Comparison of ENCODE assay signal across 8 mouse cellular contexts in genomic region chr10:60262386-60262785, GRCm38 (mm10). TPM values are rescaled to one million over a fixed set of nuclear protein-coding genes. Genes with fewer than 3 reads are reported as not detected.
DNase-seq lines count a peak whose midpoint lies in the region; ATAC-seq and TF ChIP-seq lines count a peak whose summit lies in the region.

No protein-coding gene starts in this region.

- peak; percentile 88 for ATAC-seq in embryonic facial prominence, embryonic 14.5 days (ENCODE audit: low read depth)
- peak; percentile 84 for ATAC-seq in heart, embryonic 12.5 days (ENCODE audit: insufficient number of reproducible peaks, low FRiP score)
- peak; percentile 82 for ATAC-seq in kidney, embryonic 16.5 days (ENCODE audit: low FRiP score, low TSS enrichment)
- ATAC-seq in liver, postnatal 0 days, result peak; percentile 75
- peak; percentile 94 for ATAC-seq in neural tube, embryonic 14.5 days (ENCODE audit: low read depth)

- H3K4me1 ChIP-seq in embryonic facial prominence, embryonic 14.5 days (ENCODE audit: control insufficient read depth, insufficient read depth, low read length), result no peaks in the 10 kb centered on the region
- H3K4me1 ChIP-seq in heart, embryonic 12.5 days (replicated peaks), result peaks cover 19% of the 10 kb centered on the region
- H3K4me1 ChIP-seq in kidney, embryonic 16.5 days (ENCODE audit: insufficient read depth, low read length), result peaks cover 8% of the 10 kb centered on the region; the same call in 1 of the 2 replicates
- H3K4me1 ChIP-seq in liver, postnatal 0 days (ENCODE audit: insufficient read depth), result peaks cover 21% of the 10 kb centered on the region
- H3K4me1 ChIP-seq in neural tube, embryonic 14.5 days (ENCODE audit: control insufficient read depth, insufficient read depth, low read length), result 0 out of 2 replicates have a peak, but pooled peaks cover 2% of the 10 kb centered on the region

- H3K9ac ChIP-seq in embryonic facial prominence, embryonic 14.5 days (ENCODE audit: low read depth, low read length), result no peak overlapping the region
- no peak overlapping the region for H3K9ac ChIP-seq in heart, embryonic 12.5 days
- no peak overlapping the region for H3K9ac ChIP-seq in kidney, embryonic 16.5 days (replicated peaks; ENCODE audit: low read length)
- no peak overlapping the region for H3K9ac ChIP-seq in liver, postnatal 0 days (replicated peaks)
- H3K9ac ChIP-seq in neural tube, embryonic 14.5 days (replicated peaks; ENCODE audit: low read depth, low read length), result no peak overlapping the region

- WGBS in embryonic facial prominence, embryonic 14.5 days, result 33% methylated on average over 3 of the region's 3 CpGs
- WGBS in heart, embryonic 12.5 days, result 30% methylated on average over 3 of the region's 3 CpGs
- WGBS in kidney, embryonic 16.5 days, result 43% methylated on average over 3 of the region's 3 CpGs
- WGBS in liver, postnatal 0 days (ENCODE audit: insufficient replicate concordance), result 6% methylated on average over 3 of the region's 3 CpGs
- 24% methylated on average over 3 of the region's 3 CpGs for WGBS in neural tube, embryonic 14.5 days

- TF ChIP-seq EP300 in liver, postnatal 0 days (IDR thresholded peaks at IDR 0.05; ENCODE audit: low read depth), result peak; percentile 64

- H3K36me3 ChIP-seq in embryonic facial prominence, embryonic 14.5 days (ENCODE audit: control insufficient read depth, insufficient read depth, low read length), result no peaks in the 10 kb centered on the region
- no peaks in the 10 kb centered on the region for H3K36me3 ChIP-seq in heart, embryonic 12.5 days
- no peaks in the 10 kb centered on the region for H3K36me3 ChIP-seq in kidney, embryonic 16.5 days (ENCODE audit: insufficient read depth, low read length)
- H3K36me3 ChIP-seq in liver, postnatal 0 days (replicated peaks; ENCODE audit: insufficient read depth, low read length), result no peaks in the 10 kb centered on the region
- H3K36me3 ChIP-seq in neural tube, embryonic 14.5 days (ENCODE audit: control insufficient read depth, insufficient read depth, low read length), result no peaks in the 10 kb centered on the region

- TF ChIP-seq CTCF in liver, postnatal 0 days (IDR thresholded peaks at IDR 0.05; ENCODE audit: low read depth), result no peak

- H3K27ac ChIP-seq in embryonic facial prominence, embryonic 14.5 days (replicated peaks; ENCODE audit: low read depth, low read length), result no peak overlapping the region
- peak overlapping the region; percentile 56 for H3K27ac ChIP-seq in heart, embryonic 12.5 days (ENCODE audit: poor library complexity, severe bottlenecking)
- no peak overlapping the region; the same call in 1 of the 2 replicates for H3K27ac ChIP-seq in kidney, embryonic 16.5 days (ENCODE audit: low read length)
- peak overlapping the region; percentile 62; the same call in 1 of the 2 replicates for H3K27ac ChIP-seq in liver, postnatal 0 days (ENCODE audit: low read depth)
- peak overlapping the region; percentile 70 for H3K27ac ChIP-seq in neural tube, embryonic 14.5 days (ENCODE audit: low read depth, low read length)

- no peaks in the 10 kb centered on the region for H3K27me3 ChIP-seq in embryonic facial prominence, embryonic 14.5 days (replicated peaks; ENCODE audit: control insufficient read depth, insufficient read depth, low read length)
- no peaks in the 10 kb centered on the region for H3K27me3 ChIP-seq in heart, embryonic 12.5 days (replicated peaks)
- H3K27me3 ChIP-seq in kidney, embryonic 16.5 days (ENCODE audit: insufficient read depth, low read length), result no peaks in the 10 kb centered on the region
- no peaks in the 10 kb centered on the region for H3K27me3 ChIP-seq in liver, postnatal 0 days (ENCODE audit: insufficient read depth, low read length)
- no peaks in the 10 kb centered on the region for H3K27me3 ChIP-seq in neural tube, embryonic 14.5 days (ENCODE audit: control insufficient read depth, insufficient read depth, low read length)

- H3K9me3 ChIP-seq in embryonic facial prominence, embryonic 14.5 days (ENCODE audit: control insufficient read depth, low read length), result no peaks in the 10 kb centered on the region
- no peaks in the 10 kb centered on the region for H3K9me3 ChIP-seq in heart, embryonic 12.5 days (replicated peaks)
- no peaks in the 10 kb centered on the region for H3K9me3 ChIP-seq in kidney, embryonic 16.5 days (ENCODE audit: low read length)
- no peaks in the 10 kb centered on the region for H3K9me3 ChIP-seq in liver, postnatal 0 days (ENCODE audit: low read length)
- no peaks in the 10 kb centered on the region for H3K9me3 ChIP-seq in neural tube, embryonic 14.5 days (ENCODE audit: control insufficient read depth, low read length)

- DNase-seq in embryo, embryonic 11 days, result peak; percentile 24
- DNase-seq in embryo, embryonic 10 days (ENCODE audit: low spot score), result no peak
- DNase-seq in embryonic facial prominence, embryonic 14.5 days (ENCODE audit: low spot score), result peak; percentile 90
- DNase-seq in liver, postnatal 0 days, result peak; percentile 87
- DNase-seq in testis, postnatal 10 days (ENCODE audit: low spot score), result peak; percentile 94

- no peak overlapping the region for H3K4me3 ChIP-seq in embryonic facial prominence, embryonic 14.5 days (ENCODE audit: low read depth, low read length)
- H3K4me3 ChIP-seq in heart, embryonic 12.5 days, result no peak overlapping the region
- H3K4me3 ChIP-seq in kidney, embryonic 16.5 days (ENCODE audit: low read length), result no peak overlapping the region
- H3K4me3 ChIP-seq in liver, postnatal 0 days (ENCODE audit: low read depth, low read length), result no peak overlapping the region
- H3K4me3 ChIP-seq in neural tube, embryonic 14.5 days (ENCODE audit: low read depth, low read length), result no peak overlapping the region

- no peak overlapping the region for H3K4me2 ChIP-seq in embryonic facial prominence, embryonic 14.5 days (ENCODE audit: low read depth, low read length)
- H3K4me2 ChIP-seq in heart, embryonic 12.5 days, result no peak overlapping the region
- no peak overlapping the region for H3K4me2 ChIP-seq in kidney, embryonic 16.5 days (replicated peaks; ENCODE audit: low read depth, low read length)
- no peak overlapping the region for H3K4me2 ChIP-seq in liver, postnatal 0 days (ENCODE audit: low read depth, low read length)
- H3K4me2 ChIP-seq in neural tube, embryonic 14.5 days (ENCODE audit: low read depth, low read length), result no peak overlapping the region

RNA-seq across cellular contexts. Expression of gene Psap, which starts 15.0 kb away (rescaled TPM):
- polyA plus RNA-seq in embryonic facial prominence, embryonic 14.5 days (2014; fragmentation: Nextera tagmentation; extraction: Ambion mirVana), result 124 and 134 TPM in 2 replicates
- 95.6 and 100.0 TPM in 2 replicates for polyA plus RNA-seq in heart, embryonic 12.5 days (2016; fragmentation: Nextera tagmentation; extraction: Ambion mirVana)
- 145 and 166 TPM in 2 replicates for polyA plus RNA-seq in kidney, embryonic 16.5 days (2015; fragmentation: Nextera tagmentation; extraction: Ambion mirVana)
- 105 and 110 TPM in 2 replicates for polyA plus RNA-seq in liver, postnatal 0 days (2015; fragmentation: Nextera tagmentation; extraction: Ambion mirVana)
- 144 and 154 TPM in 2 replicates for polyA plus RNA-seq in neural tube, embryonic 14.5 days (2014; fragmentation: Nextera tagmentation; extraction: Ambion mirVana)

RNA-seq across cellular contexts. Expression of gene Chst3, which starts 43.3 kb away (rescaled TPM):
- 1.3 TPM in 2 replicates for polyA plus RNA-seq in embryonic facial prominence, embryonic 14.5 days (2014; fragmentation: Nextera tagmentation; extraction: Ambion mirVana)
- 0.69 and 0.72 TPM in 2 replicates for polyA plus RNA-seq in heart, embryonic 12.5 days (2016; fragmentation: Nextera tagmentation; extraction: Ambion mirVana)
- polyA plus RNA-seq in kidney, embryonic 16.5 days (2015; fragmentation: Nextera tagmentation; extraction: Ambion mirVana), result 2.1 and 2.2 TPM in 2 replicates
- 0.73 TPM in 2 replicates for polyA plus RNA-seq in liver, postnatal 0 days (2015; fragmentation: Nextera tagmentation; extraction: Ambion mirVana)
- polyA plus RNA-seq in neural tube, embryonic 14.5 days (2014; fragmentation: Nextera tagmentation; extraction: Ambion mirVana), result 0.79 and 1.8 TPM in 2 replicates

Comparison
In these comparisons a context has a peak if more than half of its experiments do, and no peak if none do; other contexts are left out.
1. H3K27ac ChIP-seq: peak in heart, embryonic 12.5 days (single experiment), liver, postnatal 0 days (single experiment) and neural tube, embryonic 14.5 days (single experiment); none in embryonic facial prominence, embryonic 14.5 days (single experiment) and kidney, embryonic 16.5 days (single experiment).
2. Peak in every context shown above with its lines, with median percentiles within 50 percentile points of each other: ATAC-seq.